8 mouse cellular contexts compared by ENCODE assay signal in the genomic region with DNA sequence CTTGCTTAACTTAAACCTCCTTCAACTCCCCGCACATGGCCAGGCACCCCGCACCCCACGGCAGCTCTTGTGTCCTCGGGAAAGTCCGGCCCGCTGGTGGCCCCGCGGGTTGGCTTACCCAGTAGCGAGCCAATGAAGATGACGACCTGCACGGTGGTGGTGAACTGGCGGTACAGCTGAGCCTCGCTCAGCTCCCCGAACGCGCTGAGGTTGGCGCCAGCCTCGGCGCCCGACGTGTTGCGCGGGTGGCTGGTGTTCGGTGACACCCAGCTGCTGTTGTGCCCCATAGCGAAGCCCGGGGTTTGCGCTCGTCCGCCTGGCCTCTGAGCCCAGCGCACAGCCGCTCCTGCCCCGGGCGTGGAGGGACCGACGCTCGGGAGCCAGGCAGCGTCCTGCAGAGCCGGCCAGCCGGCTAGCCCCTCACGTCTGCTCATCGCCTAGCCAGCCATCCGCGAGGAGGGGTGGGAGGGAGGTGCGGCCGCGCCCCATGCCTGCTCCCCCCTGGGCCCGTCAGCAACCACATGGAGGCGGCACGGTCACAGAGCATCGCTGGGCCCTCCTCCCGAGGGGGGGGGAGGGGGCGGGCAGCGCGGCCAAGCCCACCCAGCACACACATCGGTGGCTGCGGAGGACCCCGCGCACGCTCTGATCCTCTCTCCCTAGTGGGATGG. TPM values are rescaled to one million over a fixed set of nuclear protein-coding genes. Genes with fewer than 3 reads are reported as not detected.
DNase-seq lines count a peak whose midpoint lies in the region; ATAC-seq and TF ChIP-seq lines count a peak whose summit lies in the region.

A gene (minus strand): TSS at position 519 of the 671 bp plus-strand sequence.

- 0 out of 2 replicates have a peak, but pooled peaks cover 2% of the 10 kb centered on the region for H3K4me1 ChIP-seq in embryonic facial prominence, embryonic 11.5 days (ENCODE audit: control insufficient read depth, insufficient read depth, low read length)
- H3K4me1 ChIP-seq in heart, embryonic 15.5 days (replicated peaks) = peaks cover 17% of the 10 kb centered on the region
- peaks cover 9% of the 10 kb centered on the region for H3K4me1 ChIP-seq in liver, embryonic 16.5 days (ENCODE audit: control insufficient read depth, low read depth, low read length)
- peaks cover 19% of the 10 kb centered on the region for H3K4me1 ChIP-seq in neural tube, embryonic 15.5 days

- H3ac ChIP-seq in C2C12 (ENCODE audit: control insufficient read depth, insufficient read length, low read depth) = peak within 1 kb of the TSS; percentile 18

- peak within 1 kb of the TSS; percentile 48 for H3K9ac ChIP-seq in embryonic facial prominence, embryonic 11.5 days (replicated peaks; ENCODE audit: low read length)
- H3K9ac ChIP-seq in heart, embryonic 15.5 days = peak within 1 kb of the TSS; percentile 54
- H3K9ac ChIP-seq in liver, embryonic 16.5 days (ENCODE audit: low read depth, low read length) = peak within 1 kb of the TSS; percentile 24; the same call in 1 of the 2 replicates
- peak within 1 kb of the TSS; percentile 62 for H3K9ac ChIP-seq in neural tube, embryonic 15.5 days (replicated peaks)

- DNase-seq in adrenal gland, adult 8-10 months = peak; percentile 15
- DNase-seq in embryonic facial prominence, embryonic 11.5 days (ENCODE audit: low spot score) = peak; percentile 35
- peak; percentile 41 for DNase-seq in kidney, postnatal 14 days
- DNase-seq in thymus, postnatal 14 days = peak; percentile 26

- ATAC-seq in embryonic facial prominence, embryonic 11.5 days (replicated peaks; ENCODE audit: insufficient number of reproducible peaks, low FRiP score, low TSS enrichment, low read depth) = peak; percentile 84
- peak; percentile 70 for ATAC-seq in heart, embryonic 15.5 days (replicated peaks; ENCODE audit: insufficient number of reproducible peaks, insufficient read depth, low FRiP score, low read depth)
- peak; percentile 49 for ATAC-seq in liver, embryonic 16.5 days (ENCODE audit: low read depth)
- peak; percentile 91 for ATAC-seq in neural tube, embryonic 15.5 days (ENCODE audit: low FRiP score)

- peak within 1 kb of the TSS; percentile 2 for H3K4me3 ChIP-seq in C2C12 (ENCODE audit: insufficient read depth, poor library complexity, severe bottlenecking)
- H3K4me3 ChIP-seq in embryonic facial prominence, embryonic 11.5 days (ENCODE audit: low read depth, low read length) = peak within 1 kb of the TSS; percentile 36
- peak within 1 kb of the TSS; percentile 58 for H3K4me3 ChIP-seq in heart, embryonic 15.5 days
- H3K4me3 ChIP-seq in liver, embryonic 16.5 days (ENCODE audit: low read depth, low read length) = peak within 1 kb of the TSS; percentile 55
- H3K4me3 ChIP-seq in neural tube, embryonic 15.5 days (replicated peaks) = peak within 1 kb of the TSS; percentile 55

- no peak for TF ChIP-seq CTCF in C2C12 (IDR thresholded peaks at IDR 0.05; ENCODE audit: control insufficient read depth, insufficient read depth, insufficient read length)

- no peaks in the 10 kb centered on the region for H3K79me3 ChIP-seq in C2C12 (ENCODE audit: low read depth)

- WGBS in embryonic facial prominence, embryonic 11.5 days = under 1% methylated on average over 58 of the region's 59 CpGs
- WGBS in heart, embryonic 15.5 days = 1% methylated on average over 57 of the region's 59 CpGs
- under 1% methylated on average over 55 of the region's 59 CpGs for WGBS in liver, embryonic 16.5 days (ENCODE audit: insufficient replicate concordance)
- WGBS in neural tube, embryonic 15.5 days = under 1% methylated on average over 53 of the region's 59 CpGs

- H3K4me2 ChIP-seq in embryonic facial prominence, embryonic 11.5 days (ENCODE audit: low read depth, low read length) = peak within 1 kb of the TSS; percentile 90
- H3K4me2 ChIP-seq in heart, embryonic 15.5 days = peak within 1 kb of the TSS; percentile 98
- H3K4me2 ChIP-seq in liver, embryonic 16.5 days (ENCODE audit: low read depth, low read length) = peak within 1 kb of the TSS; percentile 78
- peak within 1 kb of the TSS; percentile 98 for H3K4me2 ChIP-seq in neural tube, embryonic 15.5 days

- no peaks in the 10 kb centered on the region for H3K9me3 ChIP-seq in embryonic facial prominence, embryonic 11.5 days (replicated peaks; ENCODE audit: control insufficient read depth, low read length)
- no peaks in the 10 kb centered on the region for H3K9me3 ChIP-seq in heart, embryonic 15.5 days (replicated peaks)
- H3K9me3 ChIP-seq in liver, embryonic 16.5 days (replicated peaks; ENCODE audit: control insufficient read depth, low read length) = no peaks in the 10 kb centered on the region
- H3K9me3 ChIP-seq in neural tube, embryonic 15.5 days (replicated peaks) = no peaks in the 10 kb centered on the region

- H3K27ac ChIP-seq in embryonic facial prominence, embryonic 11.5 days (replicated peaks; ENCODE audit: low read depth, low read length) = no peak within 1 kb of the TSS
- no peak within 1 kb of the TSS for H3K27ac ChIP-seq in heart, embryonic 15.5 days
- no peak within 1 kb of the TSS for H3K27ac ChIP-seq in liver, embryonic 16.5 days (ENCODE audit: low read length)
- peak within 1 kb of the TSS; percentile 82 for H3K27ac ChIP-seq in neural tube, embryonic 15.5 days (replicated peaks)

- no peaks in the 10 kb centered on the region for H3K36me3 ChIP-seq in C2C12 (ENCODE audit: control insufficient read depth, insufficient read depth)
- no peaks in the 10 kb centered on the region for H3K36me3 ChIP-seq in embryonic facial prominence, embryonic 11.5 days (replicated peaks; ENCODE audit: control insufficient read depth, insufficient read depth, low read depth, low read length)
- H3K36me3 ChIP-seq in heart, embryonic 15.5 days = no peaks in the 10 kb centered on the region
- H3K36me3 ChIP-seq in liver, embryonic 16.5 days (ENCODE audit: control insufficient read depth, insufficient read depth) = no peaks in the 10 kb centered on the region
- H3K36me3 ChIP-seq in neural tube, embryonic 15.5 days = no peaks in the 10 kb centered on the region

- no peaks in the 10 kb centered on the region for H3K27me3 ChIP-seq in C2C12 (ENCODE audit: control insufficient read depth, insufficient read depth, insufficient read length)
- peaks cover 10% of the 10 kb centered on the region for H3K27me3 ChIP-seq in embryonic facial prominence, embryonic 11.5 days (ENCODE audit: control insufficient read depth, insufficient read depth, low read length)
- H3K27me3 ChIP-seq in heart, embryonic 15.5 days = peaks cover 47% of the 10 kb centered on the region
- peaks cover 29% of the 10 kb centered on the region for H3K27me3 ChIP-seq in liver, embryonic 16.5 days (ENCODE audit: control insufficient read depth, insufficient read depth, low read depth, low read length)
- H3K27me3 ChIP-seq in neural tube, embryonic 15.5 days (replicated peaks) = peaks cover 13% of the 10 kb centered on the region

- H3K79me2 ChIP-seq in C2C12 (ENCODE audit: control insufficient read depth, insufficient read depth) = no peaks in the 10 kb centered on the region

TF ChIP-seq in C2C12, 6 proteins besides CTCF, POLR2A, EP300 and RAD21:
- TF ChIP-seq MYOG (IDR thresholded peaks at IDR 0.05; ENCODE audit: control insufficient read depth, extremely low read depth, insufficient read length) (no peak), MAX (IDR thresholded peaks at IDR 0.05) (no peak), CEBPB (IDR thresholded peaks at IDR 0.05; ENCODE audit: low read depth) (no peak), MYOD1 (IDR thresholded peaks at IDR 0.05; ENCODE audit: control insufficient read depth, insufficient read length, low read depth) (peak; percentile 4), USF1 (IDR thresholded peaks at IDR 0.05; ENCODE audit: low read depth) (no peak), FOSL1 (IDR thresholded peaks at IDR 0.05; ENCODE audit: insufficient read depth, low read length, poor library complexity, severe bottlenecking) (no peak)

RNA-seq across cellular contexts. Expression of the gene that starts here (rescaled TPM):
- polyA plus RNA-seq in C2C12 (2012; fragmentation: generic; extraction: Trizol) = 4.7 TPM
- 1 to 10 TPM; 4.2 to 5.8 (median 5.0) TPM for total RNA-seq in adrenal gland, adult 8-10 months (2022)
- polyA plus RNA-seq in embryonic facial prominence, embryonic 11.5 days (2014; fragmentation: Nextera tagmentation; extraction: Ambion mirVana) = 0.31 and 0.34 TPM in 2 replicates
- polyA plus RNA-seq in heart, embryonic 15.5 days (2015; fragmentation: Nextera tagmentation; extraction: Ambion mirVana) = 0.43 and 0.74 TPM in 2 replicates
- polyA plus RNA-seq in liver, embryonic 16.5 days (2015; fragmentation: Nextera tagmentation; extraction: Ambion mirVana) = 0.09 and 0.11 TPM in 2 replicates
- 7.6 and 9.1 TPM in 2 replicates for polyA plus RNA-seq in neural tube, embryonic 15.5 days (2015; fragmentation: Nextera tagmentation; extraction: Ambion mirVana)

Comparison
In these comparisons a context has a peak if more than half of its experiments do, and no peak if none do; other contexts are left out.
1. Peak in DNase-seq, ATAC-seq, H3K4me3 ChIP-seq, H3K9ac ChIP-seq and H3K4me2 ChIP-seq in embryonic facial prominence, embryonic 11.5 days; RNA of the gene not detected or under 1 TPM.
2. Peak in ATAC-seq, H3K4me3 ChIP-seq, H3K9ac ChIP-seq and H3K4me2 ChIP-seq in heart, embryonic 15.5 days; RNA of the gene not detected or under 1 TPM.
3. Peak in ATAC-seq, H3K4me3 ChIP-seq, H3K9ac ChIP-seq and H3K4me2 ChIP-seq in liver, embryonic 16.5 days; RNA of the gene not detected or under 1 TPM.
4. H3K4me3 ChIP-seq: peak in every context shown above with its lines; median percentile 58 in heart, embryonic 15.5 days; 55 in liver, embryonic 16.5 days; 55 in neural tube, embryonic 15.5 days; 36 in embryonic facial prominence, embryonic 11.5 days; 2 in C2C12.